Mouse (Mus musculus) urinary bladder, postnatal 10 days (tissue): Measurements from ENCODE around the gene Cmtm1.
"Not testable (repeated sequence)": the region's sequence is repeated elsewhere in the genome, so short reads cannot be mapped to it uniquely, and the experiment has no call there.

Experiments
- DNase-seq: peaks from one replicate; pipeline ENCODE4 v3.0.0; 2022; ENCODE audit warnings: low spot score

Cmtm1 gene

GRCm38 (mm10) chr8:104309441-104310155 lies at the start of gene Cmtm1, which contains the start of gene Gm45711:
Cmtm1 (minus strand) TSS chr8:104310145.
Gm45711 (minus strand) TSS chr8:104310081.
- DNase-seq: not testable (repeated sequence)

- no peak for DNase-seq
These were observed 48.7 kb upstream of the Cmtm1 start for GRCm38 (mm10) chr8:104358637-104359036.

DNA sequence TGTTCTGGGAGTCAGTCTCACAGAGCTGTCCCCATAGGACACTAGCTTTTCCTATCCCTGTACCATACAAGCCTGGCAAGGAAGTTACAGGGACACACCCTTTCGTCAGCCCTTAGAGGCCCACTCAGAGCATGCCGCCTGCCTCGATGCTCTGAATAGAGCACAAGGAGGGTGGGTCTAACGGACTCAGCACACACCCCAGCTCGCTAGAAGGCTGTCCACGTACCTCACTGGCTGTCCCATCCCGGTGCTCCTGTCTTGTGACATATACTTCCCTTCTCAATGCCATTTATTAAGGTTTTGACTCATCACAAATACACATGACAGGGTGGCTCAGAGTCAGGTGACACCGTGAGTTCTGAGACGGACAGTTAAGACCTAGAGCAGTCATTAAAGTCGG lies 44.6 kb upstream of the Cmtm1 start:
- no peak for DNase-seq

DNA sequence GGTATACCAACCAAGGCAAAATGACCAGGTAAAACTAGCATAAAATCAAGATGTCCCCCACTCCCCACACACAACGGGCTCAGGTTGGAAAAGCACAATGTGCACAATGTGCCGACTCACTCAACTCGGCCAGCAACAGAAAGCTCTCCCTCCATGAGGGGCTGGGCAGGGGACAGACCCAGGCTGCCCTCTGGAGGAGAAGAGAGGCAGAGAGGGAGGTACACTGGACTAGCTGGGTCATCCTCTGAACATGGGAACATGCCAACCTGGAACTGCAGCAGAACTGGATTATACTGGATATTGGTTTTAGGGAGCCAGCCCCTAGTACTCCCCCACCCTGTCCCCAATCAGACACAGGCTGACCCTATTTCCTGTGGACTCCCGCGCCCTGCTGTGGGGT lies 43.2 kb upstream of the Cmtm1 start:
- DNase-seq: no peak

GRCm38 (mm10) chr8:104350047-104350446 lies 40.1 kb upstream of the Cmtm1 start:
- DNase-seq: no peak

DNA sequence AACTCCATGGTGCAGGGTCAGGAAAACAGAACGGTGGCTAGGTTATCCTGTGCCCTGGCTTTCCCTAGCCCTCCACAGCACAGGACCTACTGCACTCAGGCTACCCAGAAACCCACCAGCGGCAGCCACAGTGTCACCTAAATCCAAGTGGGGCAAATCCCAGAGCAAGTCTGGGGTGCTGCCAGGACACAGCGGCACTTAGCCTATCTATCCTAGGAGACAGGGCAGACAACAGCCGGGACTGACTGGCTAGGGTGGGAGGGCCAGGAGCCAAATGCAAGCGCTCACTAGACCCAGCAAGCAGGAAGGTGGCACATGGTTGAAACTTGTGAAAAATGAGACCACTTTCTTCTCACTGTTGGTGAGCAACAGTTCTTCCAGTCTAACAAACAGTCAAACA lies 39.0 kb upstream of the Cmtm1 start:
- DNase-seq: no peak

- DNase-seq: no peak
These were observed 36.8 kb upstream of the Cmtm1 start for GRCm38 (mm10) chr8:104346706-104347105.

GRCm38 (mm10) chr8:104344622-104345021 lies 34.7 kb upstream of the Cmtm1 start:
- no peak for DNase-seq

- DNase-seq: peak; percentile 57
These were observed 34.0 kb upstream of the Cmtm1 start for GRCm38 (mm10) chr8:104343957-104344356.

- no peak for DNase-seq
These were observed 32.5 kb upstream of the Cmtm1 start for GRCm38 (mm10) chr8:104342426-104342825.

- DNase-seq: no peak
These were observed 31.7 kb upstream of the Cmtm1 start for GRCm38 (mm10) chr8:104341678-104342077.

DNA sequence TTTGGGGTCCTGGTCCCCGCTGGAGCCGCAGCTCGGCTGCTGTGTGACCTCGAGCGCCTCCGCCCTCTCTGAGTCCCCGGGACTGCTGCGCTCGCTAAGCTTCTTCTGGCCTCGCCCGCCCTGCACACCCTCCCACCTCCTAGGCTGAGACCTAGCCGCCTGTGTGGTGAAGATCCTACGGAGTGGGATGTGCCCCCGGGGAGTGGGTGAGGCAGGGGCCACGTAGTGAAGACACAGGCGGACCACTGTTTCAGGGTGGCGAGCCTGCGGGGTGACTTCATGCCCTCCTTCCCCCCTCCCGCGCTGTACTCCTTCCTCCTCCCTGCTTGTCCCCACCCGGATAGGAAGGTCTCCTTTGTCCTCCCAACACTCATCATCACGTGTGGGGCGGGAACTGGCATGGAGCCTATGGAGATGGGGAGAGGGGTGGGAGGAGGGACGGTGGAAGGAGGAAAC lies 31.2 kb upstream of the Cmtm1 start:
- DNase-seq: no peak

- DNase-seq: peak; percentile 41
These were observed 30.5 kb upstream of the Cmtm1 start for GRCm38 (mm10) chr8:104340233-104341105.

GRCm38 (mm10) chr8:104339983-104340232 lies 30.0 kb upstream of the Cmtm1 start:
- DNase-seq: no peak

DNA sequence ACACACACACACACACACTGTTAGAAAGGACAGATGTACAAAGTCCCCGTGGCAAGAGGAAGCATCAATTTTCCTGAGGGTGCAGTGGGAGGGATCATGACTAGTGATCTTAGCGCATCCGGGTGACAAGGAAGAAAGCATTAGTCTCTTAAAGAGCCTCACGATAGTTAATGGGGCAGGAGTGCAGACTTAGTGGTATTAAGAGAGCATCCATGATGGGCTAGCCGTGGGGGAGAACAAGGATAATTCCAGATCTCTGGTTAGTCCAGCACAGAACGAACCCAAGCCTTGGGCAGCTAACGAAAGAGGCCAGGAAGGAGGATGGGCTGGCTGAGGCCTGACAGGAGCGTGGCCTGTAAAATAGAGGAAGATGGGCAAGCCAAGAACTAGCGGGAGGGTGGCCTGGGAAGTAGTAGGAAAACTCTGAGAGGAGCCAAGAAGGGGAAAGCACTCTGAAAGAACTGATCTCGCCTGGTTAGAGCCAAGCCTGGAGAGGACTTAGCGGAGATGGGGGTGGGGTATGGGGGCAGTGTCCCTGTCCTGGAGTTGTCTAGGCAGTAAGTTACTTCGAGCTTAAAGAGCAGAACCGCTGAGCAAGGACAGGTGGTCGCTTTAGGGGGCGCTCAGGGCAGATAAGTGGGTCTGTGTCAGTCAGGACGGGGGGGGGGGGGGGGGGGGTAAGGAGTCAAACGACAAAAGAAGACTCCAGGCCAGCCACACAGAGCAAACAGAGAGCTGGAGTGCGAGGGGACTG lies 29.5 kb upstream of the Cmtm1 start, which contains the start of gene Cmtm3:
Gene Cmtm3, plus strand, starts transcription at position 182 of the 754 bp plus-strand sequence.
- DNase-seq: no peak

DNA sequence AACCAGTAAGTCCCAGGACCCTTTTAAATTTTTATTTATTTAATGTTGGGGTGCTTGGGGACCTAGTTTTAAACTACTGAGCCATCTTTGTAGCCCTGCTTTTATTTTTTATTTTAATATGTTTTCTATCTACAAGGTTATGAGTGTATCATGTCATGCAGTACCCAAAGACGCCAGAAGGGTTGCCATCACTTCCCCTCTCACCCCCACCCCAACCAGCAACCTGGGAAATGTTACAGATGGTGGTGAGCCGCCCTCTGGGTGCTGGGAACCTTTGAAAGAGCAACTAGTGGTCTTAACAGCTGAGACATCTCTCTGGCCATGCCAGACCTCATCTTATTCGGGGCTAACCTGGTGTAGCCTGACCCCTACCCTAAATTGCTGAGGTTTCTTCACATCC lies 27.9 kb upstream of the Cmtm1 start:
- DNase-seq: no peak

DNA sequence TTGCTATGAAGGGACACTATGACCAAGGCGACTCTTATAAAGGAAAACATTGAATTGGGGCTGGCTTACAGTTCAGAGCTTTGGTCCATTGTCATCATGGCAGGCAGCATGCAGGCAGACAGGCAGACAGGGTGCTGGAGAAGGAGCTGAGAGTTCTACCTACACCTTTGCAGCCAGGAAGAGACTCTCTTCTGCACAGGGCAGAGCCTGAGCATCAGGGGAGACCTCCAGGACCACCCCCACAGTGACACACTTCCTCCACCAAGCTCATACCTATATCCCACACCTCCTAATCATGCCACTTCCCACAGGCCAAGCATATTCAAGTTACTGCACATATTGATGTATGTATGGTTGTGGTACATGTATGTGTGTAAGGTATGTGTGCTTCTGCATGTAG lies 26.9 kb upstream of the Cmtm1 start:
- no peak for DNase-seq

DNA sequence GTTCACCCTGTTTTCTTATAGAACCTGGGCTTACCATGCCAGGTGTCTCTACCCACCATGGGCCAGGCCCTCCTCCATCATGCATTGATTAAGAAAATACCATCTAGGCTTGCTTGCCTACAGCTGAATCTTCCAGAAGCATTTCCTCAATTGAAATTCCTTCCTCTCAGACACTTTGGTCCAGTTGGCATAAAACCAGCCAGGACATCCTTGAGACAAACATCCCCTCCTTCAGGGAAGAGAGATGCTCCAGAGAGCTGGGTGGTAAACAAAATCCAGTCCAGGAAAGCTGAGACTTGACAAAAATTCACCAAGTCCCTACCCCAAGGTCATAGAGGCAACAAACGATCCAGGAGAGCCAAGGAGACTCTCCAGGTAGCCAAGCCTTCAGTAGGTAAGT lies 24.3 kb upstream of the Cmtm1 start:
- no peak for DNase-seq

DNA sequence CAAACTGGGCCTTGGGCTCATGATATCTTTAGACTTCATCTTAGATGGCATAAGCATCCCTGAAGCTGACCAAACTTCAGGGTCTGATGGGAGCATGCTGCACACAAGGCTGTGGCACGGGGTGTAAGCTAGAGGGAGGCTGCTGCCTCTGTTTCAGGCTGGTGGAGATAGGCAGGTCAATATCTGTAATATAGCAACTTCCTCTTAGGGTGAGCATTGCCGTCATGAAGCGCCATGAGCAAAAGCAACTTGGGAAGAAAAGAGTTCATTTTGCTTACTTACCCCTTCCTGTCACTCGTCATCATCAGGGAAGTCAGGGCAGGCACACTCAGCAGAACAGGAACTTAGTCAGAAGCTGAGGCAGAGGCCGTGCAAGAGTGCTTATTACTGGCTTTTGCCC lies 23.8 kb upstream of the Cmtm1 start:
- no peak for DNase-seq

DNA sequence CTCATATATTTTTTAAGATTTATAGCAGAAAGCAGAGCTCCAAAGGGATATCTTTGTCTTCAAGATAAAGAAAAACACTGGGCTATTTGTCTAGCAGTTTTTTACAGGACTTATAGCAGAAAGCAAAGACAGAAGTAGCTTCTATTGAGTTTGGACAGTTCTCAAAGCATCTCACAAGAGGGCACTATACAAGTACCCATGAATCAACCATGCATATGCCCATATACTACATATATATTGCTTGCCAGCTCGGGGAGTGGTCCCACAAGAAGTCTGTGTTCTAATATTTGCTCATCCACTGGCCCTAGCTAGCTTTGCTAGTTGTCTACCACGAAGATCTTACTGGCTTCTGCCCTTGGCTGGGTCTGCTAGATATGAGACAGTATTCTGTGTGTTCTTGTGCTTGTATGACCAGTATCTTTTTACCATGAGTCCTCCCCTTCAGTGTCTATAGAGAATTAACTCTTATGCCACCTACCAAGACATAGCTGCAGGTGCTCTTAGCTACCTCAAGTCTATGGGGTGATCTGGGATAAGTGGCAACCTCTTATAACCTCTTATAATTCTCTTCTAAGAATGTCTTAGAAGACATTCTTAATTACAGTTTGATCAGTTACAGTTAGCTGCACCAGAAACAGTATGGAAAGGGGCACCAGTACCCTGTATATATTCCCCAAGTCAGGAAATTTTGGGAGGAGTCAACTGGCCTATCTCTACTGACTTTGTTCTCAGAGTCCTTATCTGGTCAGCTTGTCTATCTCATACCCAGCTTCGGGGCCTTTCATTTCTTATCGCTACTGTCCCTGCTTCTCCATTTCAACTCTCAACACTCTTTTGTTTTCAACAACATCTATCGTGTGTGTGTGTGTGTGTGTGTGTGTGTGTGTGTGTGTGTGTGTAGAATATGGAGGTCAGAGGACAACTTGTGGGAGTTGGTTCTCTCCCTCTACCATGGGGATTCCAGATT lies 23.0 kb upstream of the Cmtm1 start:
- DNase-seq: no peak

DNA sequence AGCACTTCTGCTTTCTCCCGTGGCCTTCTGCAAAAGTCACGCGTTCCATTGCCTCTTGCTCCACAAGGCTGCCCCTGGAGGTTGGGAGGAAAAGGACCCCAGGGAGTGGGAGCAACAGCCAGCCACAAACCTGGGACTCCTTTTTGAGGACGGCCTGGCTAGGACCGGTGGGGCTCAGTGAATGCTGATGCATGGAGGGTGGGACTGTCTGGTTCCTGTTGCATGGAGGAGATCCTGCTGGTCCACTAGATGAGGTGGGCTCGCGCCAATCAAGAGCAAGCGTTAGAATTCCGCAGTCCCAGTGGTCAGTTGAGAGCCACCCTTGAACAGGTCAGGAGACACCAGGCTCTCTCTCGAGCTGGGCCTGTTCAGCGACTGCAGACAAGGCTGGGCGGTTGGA lies 12.0 kb upstream of the Cmtm1 start, which contains the start of gene Cmtm2b:
Gene Cmtm2b, plus strand, starts transcription at position 301 of the 400 bp plus-strand sequence.
- not testable (repeated sequence) for DNase-seq
